Mouse (Mus musculus): ENCODE data around the gene Mcfd2.
"Not testable (repeated sequence)": the region's sequence is repeated elsewhere in the genome, so short reads cannot be mapped to it uniquely, and the experiment has no call there.

Mcfd2 gene

GRCm38 (mm10) chr17:87265792-87266186 lies at the start of gene Mcfd2:
Gene Mcfd2, minus strand, starts transcription at chr17:87265935.
- DNase-seq (ENCODE audit: low spot score): peak; percentile 91

GRCm38 (mm10) chr17:87315021-87315531 lies 49.3 kb upstream of the Mcfd2 start:
- DNase-seq (ENCODE audit: low spot score): peak; percentile 95

GRCm38 (mm10) chr17:87314530-87314946 lies 48.8 kb upstream of the Mcfd2 start:
- no peak for DNase-seq (ENCODE audit: low spot score)

- no peak for DNase-seq (ENCODE audit: low spot score)
Observed at GRCm38 (mm10) chr17:87314121-87314520, 48.4 kb upstream of the Mcfd2 start.

GRCm38 (mm10) chr17:87312924-87313870 lies 47.5 kb upstream of the Mcfd2 start:
- DNase-seq (ENCODE audit: low spot score): no peak

- no peak for DNase-seq (ENCODE audit: low spot score)
Observed at GRCm38 (mm10) chr17:87312351-87312750, 46.6 kb upstream of the Mcfd2 start.

- DNase-seq (ENCODE audit: low spot score): no peak
Observed at GRCm38 (mm10) chr17:87310497-87310896, 44.8 kb upstream of the Mcfd2 start.

GRCm38 (mm10) chr17:87309073-87309788 lies 43.5 kb upstream of the Mcfd2 start:
- no peak for DNase-seq (ENCODE audit: low spot score)

- no peak for DNase-seq (ENCODE audit: low spot score)
Observed at GRCm38 (mm10) chr17:87306746-87307145, 41.0 kb upstream of the Mcfd2 start.

GRCm38 (mm10) chr17:87305065-87305464 lies 39.3 kb upstream of the Mcfd2 start:
- no peak for DNase-seq (ENCODE audit: low spot score)

- no peak for DNase-seq (ENCODE audit: low spot score)
Observed at GRCm38 (mm10) chr17:87304151-87304894, 38.6 kb upstream of the Mcfd2 start.

- no peak for DNase-seq (ENCODE audit: low spot score)
Observed at GRCm38 (mm10) chr17:87302014-87302794, 36.5 kb upstream of the Mcfd2 start.

GRCm38 (mm10) chr17:87301607-87302006 lies 35.9 kb upstream of the Mcfd2 start:
- DNase-seq (ENCODE audit: low spot score): not testable (repeated sequence)

- DNase-seq (ENCODE audit: low spot score): no peak
Observed at GRCm38 (mm10) chr17:87300340-87300739, 34.6 kb upstream of the Mcfd2 start.

GRCm38 (mm10) chr17:87298944-87299343 lies 33.2 kb upstream of the Mcfd2 start:
- no peak for DNase-seq (ENCODE audit: low spot score)

- not testable (repeated sequence) for DNase-seq (ENCODE audit: low spot score)
Observed at GRCm38 (mm10) chr17:87296701-87297100, 31.0 kb upstream of the Mcfd2 start.

- no peak for DNase-seq (ENCODE audit: low spot score)
Observed at GRCm38 (mm10) chr17:87295738-87296137, 30.0 kb upstream of the Mcfd2 start.

- DNase-seq (ENCODE audit: low spot score): no peak
Observed at GRCm38 (mm10) chr17:87293125-87293524, 27.4 kb upstream of the Mcfd2 start.

- no peak for DNase-seq (ENCODE audit: low spot score)
Observed at GRCm38 (mm10) chr17:87291782-87292181, 26.0 kb upstream of the Mcfd2 start.

GRCm38 (mm10) chr17:87291037-87291436 lies 25.3 kb upstream of the Mcfd2 start:
- DNase-seq (ENCODE audit: low spot score): no peak

GRCm38 (mm10) chr17:87289367-87289766 lies 23.6 kb upstream of the Mcfd2 start:
- DNase-seq (ENCODE audit: low spot score): no peak
